Mouse (Mus musculus) macrophage (primary cell): ENCODE data around the gene Slc1a4. TPM values are rescaled to one million over a fixed set of nuclear protein-coding genes. Genes with fewer than 3 reads are reported as not detected.

Experiments
- polyA plus RNA-seq: library from polyadenylated mRNA; stranded (reverse); fragments of 250-400 nt; gene quantifications from 3 replicates; pipeline ENCODE4 v1.2.4, GENCODE M21; 2018; ENCODE audit warnings: inconsistent platforms

The Slc1a4 gene
- polyA plus RNA-seq, 1 experiment from 2014 or later, result 0.14 TPM

Other genes starting within 250 kb of the Slc1a4 start
- 228 to 455 TPM (median 329 TPM) in 3 replicates for gene Actr2, start 219.8 kb downstream of the Slc1a4 start, polyA plus RNA-seq
- 216 to 261 TPM (median 249 TPM) in 3 replicates for gene Rab1a, start 131.3 kb downstream of the Slc1a4 start, polyA plus RNA-seq
- gene Cep68, start 83.3 kb downstream of the Slc1a4 start, polyA plus RNA-seq, result 4.5 to 17.1 TPM (median 5.5 TPM) in 3 replicates
- gene Sertad2, start 210.5 kb upstream of the Slc1a4 start, polyA plus RNA-seq, result 9.7 to 19.7 TPM (median 12.9 TPM) in 3 replicates